Mouse (Mus musculus): Measurements from ENCODE around the gene Ccdc69. TPM values are rescaled to one million over a fixed set of nuclear protein-coding genes. Genes with fewer than 3 reads are reported as not detected.

The Ccdc69 gene
- polyA plus RNA-seq, 1 experiment from 2014 or later: 10.4 TPM

- H3K27ac ChIP-seq: no peak overlapping the region
- no peak for DNase-seq (ENCODE audit: low spot score)
- peaks cover 90% of the 10 kb centered on the region for H3K36me3 ChIP-seq
- H3K4me3 ChIP-seq: no peak overlapping the region
- 72% methylated on average over 6 of the region's 6 CpGs for WGBS
- no peaks in the 10 kb centered on the region for H3K9me3 ChIP-seq
- H3K4me1 ChIP-seq: peaks cover 47% of the 10 kb centered on the region
- no peaks in the 10 kb centered on the region for H3K27me3 ChIP-seq (ENCODE audit: insufficient read depth, poor library complexity, severe bottlenecking)
Measured at GRCm38 (mm10) chr11:55013802-55014201, 64.1 kb downstream of the Ccdc69 start.

- Histone ChIP-seq H3K9me3 (no peaks in the 10 kb centered on the region), H3K27ac (no peak overlapping the region; the same call in 1 of the 2 replicates), H3K36me3 (peaks cover 91% of the 10 kb centered on the region), H3K4me1 (peaks cover 38% of the 10 kb centered on the region), H3K27me3 (ENCODE audit: insufficient read depth, poor library complexity, severe bottlenecking) (no peaks in the 10 kb centered on the region), H3K4me3 (no peak overlapping the region)
- WGBS: 79% methylated on average over 5 of the region's 5 CpGs
- DNase-seq (ENCODE audit: low spot score): no peak
Measured at GRCm38 (mm10) chr11:55012551-55013521, 65.1 kb downstream of the Ccdc69 start.

DNA sequence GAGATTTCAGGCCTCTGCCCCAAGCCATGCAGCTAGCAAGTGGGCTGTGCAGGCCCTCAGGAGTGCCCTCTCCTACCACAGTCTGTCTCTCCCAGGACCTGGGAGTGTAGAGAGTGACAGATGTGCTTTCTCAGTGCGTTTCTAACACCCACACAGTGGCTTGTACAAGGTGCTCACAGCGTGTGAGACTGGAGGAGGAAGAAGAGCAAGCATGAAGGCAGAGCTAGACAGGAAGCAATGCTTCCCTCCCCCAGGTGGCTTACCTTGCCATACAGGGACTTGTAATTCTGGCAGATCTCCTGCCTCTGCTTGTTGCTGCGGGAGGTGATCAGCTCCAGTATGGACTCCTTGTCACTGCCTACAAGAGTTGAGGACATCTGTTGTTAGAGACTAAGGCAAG lies 66.5 kb downstream of the Ccdc69 start:
- no peak overlapping the region for H3K27ac ChIP-seq
- H3K4me3 ChIP-seq: no peak overlapping the region
- H3K9me3 ChIP-seq: no peaks in the 10 kb centered on the region
- peaks cover 24% of the 10 kb centered on the region for H3K4me1 ChIP-seq
- DNase-seq (ENCODE audit: low spot score): no peak
- H3K27me3 ChIP-seq (ENCODE audit: insufficient read depth, poor library complexity, severe bottlenecking): no peaks in the 10 kb centered on the region
- 92% methylated on average over 3 of the region's 3 CpGs for WGBS
- H3K36me3 ChIP-seq: peaks cover 95% of the 10 kb centered on the region

- Histone ChIP-seq H3K27ac (no peak overlapping the region), H3K36me3 (peaks cover 100% of the 10 kb centered on the region), H3K27me3 (ENCODE audit: insufficient read depth, poor library complexity, severe bottlenecking) (no peaks in the 10 kb centered on the region), H3K4me1 (peaks cover 3% of the 10 kb centered on the region; the same call in 1 of the 2 replicates), H3K9me3 (no peaks in the 10 kb centered on the region), H3K4me3 (no peak overlapping the region)
- 68% methylated on average over 6 of the region's 6 CpGs for WGBS
- no peak for DNase-seq (ENCODE audit: low spot score)
Measured at GRCm38 (mm10) chr11:55008230-55008629, 69.7 kb downstream of the Ccdc69 start.

- no peak for DNase-seq (ENCODE audit: low spot score)
- H3K9me3 ChIP-seq: 0 out of 2 replicates have a peak, but pooled peaks cover 4% of the 10 kb centered on the region
- WGBS: 72% methylated on average over 5 of the region's 5 CpGs
- H3K27ac ChIP-seq: no peak overlapping the region
- no peaks in the 10 kb centered on the region for H3K27me3 ChIP-seq (ENCODE audit: insufficient read depth, poor library complexity, severe bottlenecking)
- no peak overlapping the region for H3K4me3 ChIP-seq
- no peaks in the 10 kb centered on the region for H3K4me1 ChIP-seq
- peaks cover 96% of the 10 kb centered on the region for H3K36me3 ChIP-seq
Measured at GRCm38 (mm10) chr11:55005684-55006083, 72.2 kb downstream of the Ccdc69 start.

DNA sequence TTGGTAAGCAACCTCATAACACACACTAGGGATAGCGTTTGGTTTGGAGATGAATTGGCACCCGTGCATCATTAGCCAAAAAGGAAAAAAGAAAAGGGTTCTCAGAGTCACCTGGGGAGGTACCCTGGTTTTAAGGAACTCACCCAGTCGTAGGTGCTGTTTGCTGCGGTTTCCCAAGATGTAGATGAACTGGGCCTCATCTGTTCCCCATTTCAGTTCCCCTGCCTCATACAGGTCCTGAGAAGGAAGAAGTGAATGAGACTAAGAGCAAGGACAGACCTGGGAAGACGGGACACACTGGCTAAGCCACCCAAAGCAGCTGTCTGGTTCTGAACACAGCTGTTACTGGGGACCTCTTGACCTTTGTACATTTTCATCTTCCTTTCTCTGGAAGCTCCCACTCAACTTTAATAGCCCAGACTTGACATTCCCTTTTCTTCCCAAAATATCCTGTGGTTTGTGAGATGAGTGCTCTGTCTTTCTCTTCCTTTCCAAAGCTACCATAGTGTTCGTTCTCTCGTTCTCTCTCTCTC lies 72.9 kb downstream of the Ccdc69 start:
- peaks cover 96% of the 10 kb centered on the region for H3K36me3 ChIP-seq
- no peak for DNase-seq (ENCODE audit: low spot score)
- H3K27ac ChIP-seq: no peak overlapping the region
- no peaks in the 10 kb centered on the region for H3K27me3 ChIP-seq (ENCODE audit: insufficient read depth, poor library complexity, severe bottlenecking)
- 0 out of 2 replicates have a peak, but pooled peaks cover 4% of the 10 kb centered on the region for H3K9me3 ChIP-seq
- no peak overlapping the region for H3K4me3 ChIP-seq
- 80% methylated on average over 7 of the region's 7 CpGs for WGBS
- no peaks in the 10 kb centered on the region for H3K4me1 ChIP-seq

Other genes starting within 250 kb of the Ccdc69 start
- gene Lyrm7, start 217.2 kb downstream of the Ccdc69 start, polyA plus RNA-seq (2016; fragmentation: Nextera tagmentation; extraction: Ambion mirVana): 11.8 and 17.9 TPM in 2 replicates
- gene Hint1, start 211.7 kb downstream of the Ccdc69 start, polyA plus RNA-seq (2016; fragmentation: Nextera tagmentation; extraction: Ambion mirVana): 602 and 622 TPM in 2 replicates
- 1,153 and 1,643 TPM in 2 replicates for gene Gpx3, start 175.7 kb downstream of the Ccdc69 start, polyA plus RNA-seq (2016; fragmentation: Nextera tagmentation; extraction: Ambion mirVana)
- 22.7 and 23.7 TPM in 2 replicates for gene Tnip1, start 115.2 kb downstream of the Ccdc69 start, polyA plus RNA-seq (2016; fragmentation: Nextera tagmentation; extraction: Ambion mirVana)
- gene Anxa6, start 44.7 kb downstream of the Ccdc69 start, polyA plus RNA-seq (2016; fragmentation: Nextera tagmentation; extraction: Ambion mirVana): 255 and 342 TPM in 2 replicates
- gene Gm2a, start 20.0 kb upstream of the Ccdc69 start, polyA plus RNA-seq (2016; fragmentation: Nextera tagmentation; extraction: Ambion mirVana): 33.5 and 52.0 TPM in 2 replicates
- not detected in 2 replicates for gene Slc36a3, start 73.6 kb upstream of the Ccdc69 start, polyA plus RNA-seq (2016; fragmentation: Nextera tagmentation; extraction: Ambion mirVana)
- 2.2 and 2.8 TPM in 2 replicates for gene Slc36a2, start 106.9 kb upstream of the Ccdc69 start, polyA plus RNA-seq (2016; fragmentation: Nextera tagmentation; extraction: Ambion mirVana)
- gene Slc36a1, start 126.2 kb upstream of the Ccdc69 start, polyA plus RNA-seq (2016; fragmentation: Nextera tagmentation; extraction: Ambion mirVana): 1.3 TPM in 2 replicates

Data from heart, embryonic 10.5 days (tissue).